Mouse (Mus musculus) cerebellum, adult 9-11 months (tissue): ENCODE data around the gene Abcb6.

ENCODE experiments used
- DNase-seq: peaks from one replicate; pipeline ENCODE4 v3.0.0; 2022

Gene Abcb6

DNA sequence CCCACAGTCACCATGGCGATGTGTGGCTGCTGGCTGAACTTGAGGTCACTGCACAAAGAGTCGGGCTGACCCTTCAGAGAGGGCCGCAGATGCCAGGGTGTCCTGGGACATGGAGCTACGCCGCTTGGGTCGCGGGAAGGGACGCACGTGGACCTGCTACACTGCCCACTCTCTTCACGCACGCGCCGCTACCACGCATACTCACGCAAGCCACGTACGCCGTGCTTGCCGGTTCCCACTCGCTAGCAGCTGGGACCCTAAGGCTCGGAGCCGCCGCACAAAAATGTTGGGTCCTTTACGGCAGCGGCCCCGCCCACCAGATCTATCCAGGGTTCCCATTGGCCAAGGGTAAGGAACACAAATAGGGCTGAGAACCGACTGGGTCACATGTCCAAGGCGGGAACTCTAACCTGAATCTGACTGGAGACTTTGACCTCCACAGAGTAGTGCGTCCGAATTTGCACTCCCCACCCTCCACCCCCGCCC is at the start of gene Abcb6:
TSS of gene Abcb6 (minus strand) at position 288 of the 486 bp plus-strand sequence.
- peak; percentile 90 for DNase-seq

DNA sequence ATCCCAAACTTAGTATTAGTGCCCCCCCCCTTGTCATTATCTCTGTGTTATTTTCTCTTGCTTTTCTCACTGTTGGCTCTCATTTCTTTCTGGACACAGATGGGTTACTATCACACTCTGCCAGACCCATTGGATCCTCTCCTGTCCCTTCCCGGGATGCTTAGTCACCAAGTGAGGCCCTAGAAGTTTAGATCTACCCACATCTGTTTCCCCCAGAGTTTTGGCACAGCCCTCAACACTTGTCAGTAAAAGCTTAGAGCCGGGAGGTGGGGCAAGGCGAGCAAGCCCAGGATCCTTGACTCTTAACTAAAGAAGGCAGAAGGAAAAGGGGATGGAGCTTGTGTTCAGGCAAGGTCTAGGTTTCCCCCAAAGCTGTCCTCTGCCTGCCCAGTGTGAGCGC is 49.0 kb upstream of the Abcb6 start:
- no peak for DNase-seq

DNA sequence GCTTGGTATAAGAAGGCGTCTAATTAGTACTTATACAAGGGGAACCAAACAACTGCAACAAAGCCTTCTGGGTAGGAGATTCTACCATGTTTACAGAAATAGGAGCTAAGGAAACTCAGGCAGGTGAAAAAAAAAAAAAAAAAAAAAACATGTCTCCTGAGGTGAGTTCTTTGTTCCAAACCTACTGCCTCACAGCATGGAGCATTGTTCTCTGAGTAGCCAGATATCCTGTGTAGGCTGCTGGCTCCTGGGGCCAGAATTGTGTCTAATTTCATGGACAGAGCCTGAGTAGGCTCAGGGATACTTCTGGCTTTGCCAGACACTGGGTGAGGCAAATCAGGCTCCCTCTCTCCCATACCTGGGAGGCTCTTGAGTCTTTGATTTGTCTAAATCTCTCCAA is 47.5 kb upstream of the Abcb6 start:
- no peak for DNase-seq

DNA sequence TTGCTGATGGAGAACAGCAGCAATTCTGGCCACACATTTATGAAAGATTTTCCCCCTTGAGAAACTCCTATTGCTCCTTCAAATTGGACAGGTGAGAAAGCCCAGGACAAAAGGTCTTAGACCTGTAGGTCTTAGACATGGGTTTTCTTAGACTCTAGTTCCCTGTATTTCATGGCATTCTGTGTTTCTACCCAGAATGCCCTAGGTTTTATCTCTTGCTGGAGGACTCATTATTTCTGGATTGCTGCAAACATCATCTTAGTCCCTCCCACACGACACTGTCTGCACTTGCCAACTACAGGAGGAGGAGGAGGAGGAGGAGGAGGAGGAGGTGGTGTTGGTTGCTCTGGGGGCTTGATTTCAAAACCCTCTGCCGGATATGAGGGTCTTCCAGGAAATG is 45.9 kb upstream of the Abcb6 start:
- no peak for DNase-seq

DNA sequence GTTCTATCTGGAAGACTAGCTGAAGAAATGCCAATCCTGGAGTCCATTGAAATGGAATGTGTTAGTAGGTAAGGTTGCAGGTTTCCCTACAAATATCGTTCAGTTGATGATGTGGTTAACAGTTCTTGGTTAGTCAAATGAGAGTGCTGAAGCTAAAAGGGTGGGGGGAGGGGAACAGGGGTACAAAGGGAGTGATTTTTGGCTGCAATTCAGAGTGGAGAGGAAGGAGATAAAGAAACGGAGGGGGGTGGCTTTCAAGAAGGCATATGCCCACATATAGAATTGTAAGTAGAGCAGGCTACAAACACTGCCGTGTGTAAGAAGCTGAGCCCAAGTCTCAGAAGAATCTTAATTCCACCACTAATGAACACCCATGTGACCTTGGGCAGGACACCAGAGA is 45.3 kb upstream of the Abcb6 start:
- DNase-seq, result no peak

DNA sequence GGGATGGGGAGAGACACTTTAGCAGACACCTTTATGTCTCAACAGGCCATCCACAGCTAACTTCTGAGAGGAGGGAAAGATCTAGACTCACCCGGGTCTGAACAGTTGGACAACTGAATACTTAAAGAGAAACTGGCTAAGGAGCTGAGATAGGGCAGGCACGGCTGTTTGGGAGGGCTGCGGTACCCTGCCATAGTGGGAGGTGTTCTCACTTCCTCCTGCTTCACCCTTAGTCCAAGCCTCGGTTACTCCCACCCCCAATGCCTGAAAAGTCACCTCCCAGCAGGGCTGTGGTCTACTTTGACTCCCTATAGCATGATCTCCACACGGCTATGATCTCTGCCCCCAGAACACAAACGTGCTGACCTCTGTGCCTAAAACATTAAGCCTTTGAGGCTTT is 43.3 kb upstream of the Abcb6 start:
- no peak for DNase-seq

DNA sequence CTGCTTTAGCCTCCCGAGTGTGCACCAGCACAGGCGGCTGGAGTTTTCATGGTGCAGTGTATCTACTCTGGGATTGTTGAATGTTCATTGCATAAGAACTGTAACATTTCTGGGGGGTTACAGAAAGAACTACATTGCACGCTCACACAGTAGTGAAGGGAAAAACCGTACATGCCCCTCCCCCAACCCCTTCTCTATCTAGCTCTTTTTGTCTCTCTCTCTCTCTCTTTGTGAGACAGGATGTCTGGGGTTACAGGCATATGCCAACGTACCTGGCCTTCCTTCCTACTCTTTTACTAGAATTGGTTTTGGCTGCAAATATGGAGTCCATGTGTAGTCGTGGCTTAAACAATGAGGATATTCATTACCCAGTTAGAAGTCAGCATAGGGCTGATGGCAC is 42.7 kb upstream of the Abcb6 start:
- DNase-seq, result no peak

DNA sequence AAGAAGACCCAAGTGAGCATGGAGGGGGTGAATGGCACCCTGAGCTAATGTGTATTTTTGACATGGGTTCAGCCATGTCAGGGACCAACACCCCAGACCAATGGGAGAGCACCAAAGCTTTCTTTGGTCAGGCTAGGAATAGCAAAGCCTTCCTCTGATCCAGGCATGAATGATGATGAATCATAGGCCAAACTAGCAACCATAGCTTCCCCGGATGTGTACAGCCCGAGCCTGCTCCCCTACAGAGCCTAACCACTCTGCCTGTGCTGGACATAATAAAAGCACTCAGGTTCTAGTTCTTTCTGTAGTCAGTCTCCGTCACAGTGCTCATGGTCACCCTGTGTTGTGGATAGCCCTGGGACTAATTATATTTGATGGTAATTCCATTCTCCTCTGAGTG is 41.3 kb upstream of the Abcb6 start:
- no peak for DNase-seq

DNA sequence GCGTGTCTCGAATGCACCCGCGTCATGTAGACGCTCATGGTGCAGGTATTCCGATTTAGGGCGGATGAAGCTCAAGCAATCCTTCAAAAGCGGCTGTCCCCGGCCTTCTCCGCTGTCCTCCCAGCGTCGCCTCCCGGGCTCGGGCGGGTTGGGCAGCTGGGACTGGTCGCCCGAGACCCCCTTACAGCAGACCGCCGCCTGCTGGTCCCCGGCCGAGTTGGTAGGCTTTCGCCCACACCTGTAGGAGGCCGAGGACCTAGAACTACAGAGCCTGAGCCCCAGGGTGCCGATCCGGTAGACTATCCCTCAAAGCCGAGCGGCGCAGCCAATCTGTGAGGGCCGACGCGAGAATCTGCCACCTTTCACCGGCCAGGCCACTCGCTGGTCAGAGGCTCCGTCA is 39.3 kb upstream of the Abcb6 start, which contains the start of gene Tuba4a:
TSS of gene Tuba4a (minus strand) at position 335 of the 400 bp plus-strand sequence.
- DNase-seq, result no peak

DNA sequence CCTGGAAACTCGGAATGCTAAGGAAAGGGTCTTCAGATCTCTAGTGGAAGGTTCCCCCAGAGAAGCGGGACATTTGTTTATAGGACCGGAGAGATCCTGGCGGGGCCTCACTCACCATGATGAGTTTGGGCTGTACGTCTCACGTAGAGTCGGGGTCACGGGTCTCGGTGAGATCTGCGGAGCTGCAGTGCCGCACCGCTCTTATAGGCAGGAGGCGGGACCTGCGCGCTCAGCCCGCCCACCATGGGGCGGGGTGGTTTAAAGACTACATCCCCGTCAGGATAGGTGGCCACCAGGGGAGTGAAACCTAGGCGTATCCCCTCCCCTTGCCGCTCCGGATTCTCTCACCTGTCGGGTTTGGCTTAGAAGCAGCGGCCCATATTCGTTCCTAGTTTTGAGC is 38.9 kb upstream of the Abcb6 start:
- DNase-seq, result peak; percentile 97

DNA sequence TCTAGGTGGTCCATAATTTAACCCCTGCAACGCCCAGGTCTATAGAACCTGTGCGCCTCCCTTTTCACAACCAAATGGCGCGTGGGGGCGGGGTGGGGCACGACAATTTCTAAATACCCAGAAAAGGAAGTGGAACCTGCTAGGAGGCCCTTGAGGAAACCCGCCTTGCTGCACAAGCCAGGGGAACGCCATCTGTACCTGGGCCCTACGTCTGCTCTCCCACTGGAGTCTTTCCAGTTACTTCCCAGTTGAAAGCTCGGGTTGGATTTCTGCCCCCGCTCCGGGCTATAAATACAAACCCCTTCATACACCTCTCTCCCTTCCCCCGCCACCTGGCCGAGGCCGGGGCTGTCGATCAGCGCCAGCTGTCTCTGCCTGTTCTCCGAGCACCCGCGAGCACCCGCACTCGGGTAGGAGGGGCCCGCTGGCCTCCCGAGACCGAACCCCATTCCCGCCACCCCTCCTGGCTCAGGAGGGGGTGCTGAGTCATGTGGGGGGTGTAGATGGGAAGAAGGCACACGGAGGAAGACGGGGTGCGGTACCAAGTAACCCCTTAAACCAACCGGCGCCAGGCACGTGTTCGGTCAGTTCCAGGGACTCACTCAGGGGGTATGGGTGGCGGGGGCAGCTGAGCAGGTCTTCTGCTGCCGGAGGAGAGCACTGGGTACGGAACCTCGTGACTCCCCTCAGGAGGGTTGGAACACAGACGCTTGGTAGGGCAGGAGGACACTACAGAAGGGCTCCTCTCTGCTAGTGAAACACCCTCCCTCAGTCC is 38.2 kb upstream of the Abcb6 start:
- peak; percentile 97 for DNase-seq

DNA sequence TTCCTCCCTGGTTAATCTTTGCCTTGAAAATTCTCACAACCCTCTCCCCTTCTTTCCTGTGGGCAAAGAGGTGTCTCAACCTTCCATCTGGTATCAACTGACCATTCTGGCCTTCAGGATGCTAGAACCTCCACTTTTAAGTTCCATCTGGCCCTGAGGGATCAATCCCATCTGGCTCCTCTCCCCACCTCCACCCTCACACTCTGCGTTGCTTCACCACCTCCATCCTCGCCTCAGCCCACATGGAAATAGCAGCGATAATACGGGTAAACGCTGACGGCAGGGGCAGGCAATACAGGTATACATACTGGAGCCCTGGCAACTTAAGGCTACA is 37.7 kb upstream of the Abcb6 start:
- no peak for DNase-seq

DNA sequence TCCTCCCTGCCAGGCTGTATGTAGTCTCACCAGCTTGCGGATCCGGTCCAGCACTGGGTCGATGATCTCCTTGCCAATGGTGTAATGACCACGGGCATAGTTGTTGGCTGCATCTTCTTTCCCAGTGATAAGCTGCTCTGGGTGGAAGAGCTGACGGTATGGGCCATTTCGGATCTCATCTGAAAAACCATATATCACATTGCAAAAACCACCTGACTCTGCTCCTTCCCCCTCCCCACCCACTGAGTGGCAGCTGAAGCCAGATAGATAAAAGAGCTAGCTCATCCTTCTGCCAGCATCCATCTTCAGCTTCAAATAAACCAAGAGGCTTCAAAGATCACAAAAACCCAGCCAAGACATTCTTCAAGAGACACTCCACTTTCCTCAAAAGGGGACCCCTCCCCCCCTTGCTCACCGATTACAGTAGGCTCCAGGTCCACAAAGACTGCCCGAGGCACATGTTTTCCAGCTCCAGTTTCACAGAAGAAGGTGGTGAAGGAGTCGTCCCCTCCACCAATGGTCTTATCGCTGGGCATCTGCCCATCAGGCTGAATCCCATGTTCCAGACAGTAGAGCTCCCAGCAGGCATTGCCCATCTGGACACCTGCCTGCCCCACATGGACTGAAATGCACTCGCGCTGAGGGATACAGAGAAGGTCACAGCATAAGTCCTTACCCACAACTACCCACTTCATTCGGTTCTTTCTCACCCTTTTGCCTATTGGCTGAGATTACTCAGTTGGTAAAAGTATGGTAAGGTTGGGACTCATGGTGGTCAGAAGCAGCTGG is 36.8 kb upstream of the Abcb6 start:
- peak; percentile 77 for DNase-seq

DNA sequence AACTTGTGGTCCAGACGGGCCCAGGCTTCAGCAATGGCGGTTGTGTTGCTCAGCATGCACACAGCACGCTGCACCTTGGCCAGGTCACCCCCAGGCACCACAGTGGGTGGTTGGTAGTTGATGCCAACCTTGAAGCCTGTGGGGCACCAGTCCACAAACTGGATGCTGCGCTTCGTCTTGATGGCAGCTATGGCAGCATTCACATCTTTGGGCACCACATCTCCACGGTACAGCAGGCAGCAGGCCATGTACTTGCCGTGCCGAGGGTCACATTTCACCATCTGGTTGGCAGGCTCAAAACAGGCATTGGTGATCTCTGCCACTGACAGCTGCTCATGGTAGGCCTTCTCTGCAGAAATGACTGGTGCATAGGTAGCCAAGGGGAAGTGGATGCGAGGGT is 35.6 kb upstream of the Abcb6 start:
- peak; percentile 52 for DNase-seq

DNA sequence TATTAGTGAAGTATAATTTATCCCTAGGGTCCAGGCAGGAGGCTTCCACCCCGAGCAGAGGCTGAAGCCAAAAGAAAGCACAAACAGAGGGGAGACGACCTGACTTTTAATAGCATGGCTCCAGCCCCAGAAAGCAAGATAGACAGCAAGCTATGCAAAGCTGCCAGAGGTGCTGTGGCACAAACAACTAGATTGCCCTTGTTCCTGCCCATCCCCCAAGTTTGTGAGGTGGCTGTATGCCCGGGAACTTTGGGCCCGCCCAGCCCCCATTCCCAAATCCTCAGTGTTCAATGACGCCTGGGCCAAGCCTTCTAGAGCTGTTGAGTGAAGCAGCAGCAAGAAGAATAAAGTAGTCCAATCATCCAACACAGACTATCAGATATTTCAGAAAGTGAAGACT is 34.7 kb upstream of the Abcb6 start:
- DNase-seq, result peak; percentile 67

DNA sequence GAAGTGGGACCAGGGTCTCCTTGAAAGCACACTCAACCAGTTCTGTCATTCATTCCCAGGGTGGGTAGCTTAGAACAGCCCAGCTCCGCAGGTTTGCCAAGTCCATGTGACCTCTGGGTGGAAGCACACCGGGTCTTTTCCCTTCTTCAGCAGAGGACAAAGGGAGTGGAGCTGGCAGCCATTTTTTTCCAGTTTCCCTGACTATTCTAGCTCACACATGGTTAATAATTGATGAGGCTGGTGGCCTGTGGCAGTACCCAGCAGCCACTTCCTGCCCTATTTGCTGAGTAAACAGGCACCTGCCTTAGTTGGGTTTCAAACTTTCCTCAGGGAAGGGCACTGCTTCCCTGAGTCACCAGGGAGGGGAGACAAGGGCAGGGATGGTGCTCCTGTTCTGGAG is 34.2 kb upstream of the Abcb6 start:
- DNase-seq, result no peak

DNA sequence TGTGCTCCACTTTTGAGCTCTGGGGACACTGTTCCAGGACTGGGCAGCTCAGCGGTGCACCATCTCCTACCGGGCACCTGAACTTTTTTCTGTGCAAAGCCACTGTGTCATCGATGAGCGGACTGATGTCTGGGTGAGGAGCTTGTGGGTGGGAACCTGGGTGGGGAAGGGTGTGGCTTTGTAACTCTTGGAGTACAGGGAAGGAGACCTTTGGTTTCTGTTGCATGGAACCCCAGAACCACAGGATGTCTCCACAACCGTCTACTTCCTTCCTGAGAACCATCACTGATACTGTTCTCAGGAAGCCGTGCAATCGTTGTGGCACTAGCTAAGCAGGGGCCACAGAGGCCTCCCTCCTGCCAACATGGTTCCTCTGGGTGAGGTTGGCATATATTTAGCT is 32.9 kb upstream of the Abcb6 start:
- no peak for DNase-seq

DNA sequence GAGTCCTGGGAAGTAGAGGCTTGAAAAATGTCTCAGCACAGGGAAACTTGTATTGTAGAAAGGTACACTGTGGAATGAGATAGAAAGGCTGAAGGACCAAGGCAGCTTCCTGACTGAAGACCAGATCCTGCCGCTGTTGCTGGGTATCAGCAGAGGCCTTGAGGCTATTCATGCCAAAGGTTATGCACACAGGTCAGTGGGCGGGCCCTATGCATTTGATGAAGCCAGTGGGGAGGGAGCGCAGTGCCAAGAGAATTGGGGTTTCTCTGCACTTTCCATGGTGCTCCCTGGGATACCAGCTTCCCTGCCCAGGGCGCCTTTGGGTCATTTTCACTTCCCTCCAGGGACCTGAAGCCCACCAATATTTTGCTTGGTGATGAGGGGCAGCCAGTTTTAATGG is 32.4 kb upstream of the Abcb6 start:
- DNase-seq, result no peak

DNA sequence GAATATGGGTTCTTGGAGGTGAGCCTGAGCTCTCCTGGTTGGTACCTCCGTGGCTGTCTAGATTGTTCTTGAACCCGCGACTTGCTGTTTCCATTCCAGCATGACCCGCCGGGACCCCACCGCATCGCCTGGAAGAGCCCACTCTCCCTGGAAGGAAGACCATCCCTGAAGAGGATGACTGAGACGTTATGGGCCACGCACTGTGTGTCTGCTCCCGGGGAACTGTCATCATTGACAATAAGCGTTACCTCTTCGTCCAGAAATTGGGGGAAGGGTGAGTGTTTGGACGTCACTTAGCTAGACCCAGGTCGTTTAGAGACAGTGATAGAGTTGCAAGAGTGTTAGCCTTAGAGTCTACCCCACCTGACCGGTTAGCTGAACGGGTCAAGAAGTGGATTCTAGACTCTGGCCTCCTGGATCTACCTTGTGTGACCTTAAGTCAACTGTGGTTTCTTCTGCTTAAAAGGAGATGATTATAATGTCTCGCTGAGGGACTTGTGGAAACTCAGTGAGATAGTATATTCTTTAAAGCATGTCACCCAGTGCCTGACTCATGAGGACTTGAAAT is 31.0 kb upstream of the Abcb6 start:
- DNase-seq, result no peak

DNA sequence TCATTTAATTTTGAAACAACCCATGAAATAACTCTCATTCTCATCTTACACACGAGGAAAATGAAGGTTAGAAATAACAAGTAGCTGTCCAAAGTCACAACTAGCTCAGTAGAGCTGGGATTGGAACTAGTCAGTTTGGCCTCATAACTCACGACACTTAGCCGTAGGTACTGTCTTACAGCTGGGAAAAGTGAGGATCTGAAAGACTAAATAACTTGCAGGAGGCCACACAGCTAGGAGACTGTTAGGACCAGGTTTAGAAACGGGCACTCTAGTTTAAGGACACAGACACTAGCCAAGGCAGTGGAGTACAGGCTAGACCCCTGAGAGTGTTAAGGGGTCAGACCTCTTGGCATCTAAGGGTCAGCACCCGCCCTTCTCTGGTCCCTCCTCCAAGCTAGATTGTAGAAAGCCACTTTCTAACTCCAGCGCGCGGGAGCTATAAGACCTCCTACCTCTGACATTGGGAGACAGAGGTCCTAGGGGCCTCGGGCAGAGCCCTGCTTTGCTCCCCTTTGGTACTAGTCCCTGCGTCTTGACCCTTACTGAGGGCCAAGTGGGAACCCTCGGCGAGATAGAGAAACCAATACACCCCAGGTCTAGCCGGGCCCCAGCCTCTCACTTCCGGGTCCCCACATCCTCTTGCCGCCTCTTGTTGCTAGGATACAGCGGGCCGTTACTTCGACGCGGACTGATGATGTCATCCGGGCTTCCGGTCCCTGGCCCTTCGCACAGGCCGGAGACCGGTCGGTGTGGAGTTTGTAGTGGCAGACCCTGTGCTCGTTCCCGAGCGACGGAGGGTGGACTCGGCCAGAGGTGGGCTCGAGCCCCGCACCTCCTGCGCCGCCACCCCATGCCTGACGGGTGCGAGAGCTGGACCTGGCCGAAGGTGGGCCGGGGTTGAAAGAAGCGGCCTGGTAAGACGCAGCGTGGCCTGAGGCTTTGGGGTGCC is 30.2 kb upstream of the Abcb6 start, which contains the start of the genes Glb1l and Stk16:
TSS of gene Glb1l (minus strand) at position 678 of the 952 bp plus-strand sequence.
TSS of gene Stk16 (plus strand) at position 703 of the 952 bp plus-strand sequence.
- DNase-seq, result peak; percentile 95

DNA sequence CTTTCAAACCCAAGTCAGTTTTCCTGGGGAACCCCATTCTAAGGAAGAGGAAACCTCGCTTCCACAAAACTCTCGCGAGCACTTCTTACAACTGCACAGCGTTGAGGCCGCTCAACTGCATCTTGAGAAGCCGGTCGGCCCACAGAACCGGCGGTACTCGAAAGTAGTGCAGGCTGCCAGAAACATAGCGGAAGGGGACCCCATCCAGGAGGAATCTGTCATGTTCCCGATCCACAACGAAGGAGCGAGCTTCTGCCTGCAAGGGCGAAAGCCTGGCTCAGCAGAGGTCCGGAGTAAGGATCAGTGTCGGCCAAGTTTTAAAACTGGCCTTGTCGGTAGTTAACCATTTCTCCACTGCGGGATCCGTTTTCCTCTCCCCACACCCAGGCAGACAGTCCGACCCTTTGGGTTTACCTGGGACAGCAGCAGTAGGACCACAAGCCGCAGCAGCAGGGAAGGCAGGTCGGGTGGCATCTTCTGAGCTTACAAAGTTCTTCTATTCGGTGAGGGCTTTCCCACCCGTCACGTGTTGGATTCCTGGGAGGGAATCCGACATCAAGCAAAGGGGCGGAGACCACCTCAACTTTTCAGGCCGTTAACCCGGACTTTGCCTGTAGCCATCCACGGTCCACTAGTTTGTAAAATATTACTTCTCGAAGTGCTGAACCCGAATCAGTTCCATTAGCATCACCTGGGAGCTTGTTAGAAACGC is 28.9 kb upstream of the Abcb6 start:
- no peak for DNase-seq

DNA sequence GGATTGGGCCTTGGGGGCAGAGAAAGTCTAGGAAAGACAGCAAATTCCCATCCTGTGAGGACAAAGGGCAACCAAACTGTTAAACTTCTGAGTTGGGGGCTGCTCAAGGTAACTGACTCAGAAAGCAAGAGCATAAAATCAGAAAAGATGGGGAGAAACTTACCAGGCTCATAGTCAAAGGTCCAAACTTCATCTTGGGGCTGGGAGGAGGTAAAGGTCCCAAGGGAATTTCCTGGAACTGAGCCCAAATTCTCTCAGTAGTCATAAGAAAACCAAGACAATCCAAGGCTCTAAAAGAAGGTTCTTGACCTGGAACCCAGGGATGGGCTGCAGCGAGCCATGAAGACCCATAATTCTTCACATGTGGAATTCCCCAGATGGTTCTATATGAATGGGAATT is 21.0 kb upstream of the Abcb6 start:
- DNase-seq, result no peak
